Mouse (Mus musculus): ENCODE measurements at regions not wholly inside any gene's neighbourhood (a gene's known extent, or its start where the extent isn't known, plus 50 kb on each side); places are given as distances from the start of the nearest gene placed in this dataset.

GRCm38 (mm10) chr10:9529408-9529807, 145.6 kb downstream of the Samd5 start:
- Histone ChIP-seq H3K4me1 (peaks cover 20% of the 10 kb centered on the region), H3K9me3 (replicated peaks) (no peaks in the 10 kb centered on the region), H3K27me3 (no peaks in the 10 kb centered on the region), H3K36me3 (ENCODE audit: poor library complexity, severe bottlenecking) (no peaks in the 10 kb centered on the region), H3K9ac (no peak overlapping the region), H3K4me2 (no peak overlapping the region), H3K4me3 (no peak overlapping the region), H3K27ac (no peak overlapping the region)
- ATAC-seq = no peak
- 66% methylated on average over 7 of the region's 7 CpGs for WGBS

GRCm38 (mm10) chr10:9528066-9528465, 146.9 kb downstream of the Samd5 start:
- Histone ChIP-seq H3K4me2 (no peak overlapping the region), H3K9me3 (replicated peaks) (no peaks in the 10 kb centered on the region), H3K27ac (no peak overlapping the region), H3K27me3 (no peaks in the 10 kb centered on the region), H3K4me1 (peaks cover 10% of the 10 kb centered on the region), H3K4me3 (no peak overlapping the region), H3K36me3 (ENCODE audit: poor library complexity, severe bottlenecking) (no peaks in the 10 kb centered on the region), H3K9ac (no peak overlapping the region)
- ATAC-seq = no peak
- WGBS = 84% methylated on average over 4 of the region's 4 CpGs

- Histone ChIP-seq H3K9me3 (replicated peaks) (no peaks in the 10 kb centered on the region), H3K36me3 (ENCODE audit: poor library complexity, severe bottlenecking) (no peaks in the 10 kb centered on the region), H3K27ac (peak overlapping the region; percentile 35; the same call in 1 of the 2 replicates), H3K4me3 (no peak overlapping the region), H3K4me2 (no peak overlapping the region), H3K9ac (no peak overlapping the region), H3K4me1 (peaks cover 15% of the 10 kb centered on the region), H3K27me3 (no peaks in the 10 kb centered on the region)
- peak; percentile 67; the same call in 1 of the 2 replicates for ATAC-seq
- WGBS = 50% methylated on average over 12 of the region's 12 CpGs
Measured at GRCm38 (mm10) chr10:9509764-9510390, 165.1 kb downstream of the Samd5 start.

- no peak; the same call in 1 of the 2 replicates for ATAC-seq
- Histone ChIP-seq H3K27me3 (no peaks in the 10 kb centered on the region), H3K4me1 (peaks cover 22% of the 10 kb centered on the region), H3K36me3 (ENCODE audit: poor library complexity, severe bottlenecking) (no peaks in the 10 kb centered on the region), H3K9me3 (replicated peaks) (no peaks in the 10 kb centered on the region), H3K4me2 (no peak overlapping the region), H3K9ac (no peak overlapping the region), H3K27ac (no peak overlapping the region), H3K4me3 (no peak overlapping the region)
- 62% methylated on average over 17 of the region's 17 CpGs for WGBS
Measured at GRCm38 (mm10) chr10:9509092-9509671, 165.8 kb downstream of the Samd5 start.

- WGBS = 18% methylated on average over 11 of the region's 11 CpGs
- peak; percentile 87 for ATAC-seq
- no peaks in the 10 kb centered on the region for H3K36me3 ChIP-seq (ENCODE audit: poor library complexity, severe bottlenecking)
- H3K4me2 ChIP-seq = no peak overlapping the region
- H3K9ac ChIP-seq = no peak overlapping the region
- H3K4me1 ChIP-seq = peaks cover 29% of the 10 kb centered on the region
- H3K9me3 ChIP-seq (replicated peaks) = no peaks in the 10 kb centered on the region
- no peak overlapping the region for H3K27ac ChIP-seq
- H3K27me3 ChIP-seq = no peaks in the 10 kb centered on the region; the same call in 1 of the 2 replicates
- no peak overlapping the region for H3K4me3 ChIP-seq
Measured at GRCm38 (mm10) chr10:9503569-9504493, 171.2 kb downstream of the Samd5 start.

GRCm38 (mm10) chr10:9498550-9498949, 176.5 kb downstream of the Samd5 start:
- ATAC-seq = peak; percentile 22; the same call in 1 of the 2 replicates
- no peaks in the 10 kb centered on the region for H3K36me3 ChIP-seq (ENCODE audit: poor library complexity, severe bottlenecking)
- H3K4me2 ChIP-seq = no peak overlapping the region
- peaks cover 35% of the 10 kb centered on the region for H3K4me1 ChIP-seq
- WGBS = 25% methylated on average over 3 of the region's 3 CpGs
- H3K9ac ChIP-seq = no peak overlapping the region
- H3K4me3 ChIP-seq = no peak overlapping the region
- H3K27me3 ChIP-seq = no peaks in the 10 kb centered on the region; the same call in 1 of the 2 replicates
- no peak overlapping the region for H3K27ac ChIP-seq
- no peaks in the 10 kb centered on the region for H3K9me3 ChIP-seq (replicated peaks)

- Histone ChIP-seq H3K4me3 (no peak overlapping the region), H3K27ac (no peak overlapping the region), H3K9ac (no peak overlapping the region), H3K4me1 (peaks cover 27% of the 10 kb centered on the region), H3K27me3 (peaks cover 4% of the 10 kb centered on the region; the same call in 1 of the 2 replicates), H3K36me3 (ENCODE audit: poor library complexity, severe bottlenecking) (no peaks in the 10 kb centered on the region), H3K4me2 (no peak overlapping the region), H3K9me3 (replicated peaks) (no peaks in the 10 kb centered on the region)
- no peak for ATAC-seq
- 93% methylated on average over 1 of the region's 1 CpGs for WGBS
Measured at GRCm38 (mm10) chr10:9497021-9497420, 178.0 kb downstream of the Samd5 start.

GRCm38 (mm10) chr10:9495143-9495651, 179.8 kb downstream of the Samd5 start:
- Histone ChIP-seq H3K4me1 (peaks cover 27% of the 10 kb centered on the region), H3K9me3 (replicated peaks) (no peaks in the 10 kb centered on the region), H3K4me2 (peak overlapping the region; percentile 14; the same call in 1 of the 2 replicates), H3K9ac (no peak overlapping the region), H3K27me3 (0 out of 2 replicates have a peak, but pooled peaks cover 4% of the 10 kb centered on the region), H3K27ac (no peak overlapping the region), H3K36me3 (ENCODE audit: poor library complexity, severe bottlenecking) (no peaks in the 10 kb centered on the region), H3K4me3 (no peak overlapping the region)
- WGBS = 4% methylated on average over 6 of the region's 6 CpGs
- peak; percentile 66; the same call in 1 of the 2 replicates for ATAC-seq

DNA sequence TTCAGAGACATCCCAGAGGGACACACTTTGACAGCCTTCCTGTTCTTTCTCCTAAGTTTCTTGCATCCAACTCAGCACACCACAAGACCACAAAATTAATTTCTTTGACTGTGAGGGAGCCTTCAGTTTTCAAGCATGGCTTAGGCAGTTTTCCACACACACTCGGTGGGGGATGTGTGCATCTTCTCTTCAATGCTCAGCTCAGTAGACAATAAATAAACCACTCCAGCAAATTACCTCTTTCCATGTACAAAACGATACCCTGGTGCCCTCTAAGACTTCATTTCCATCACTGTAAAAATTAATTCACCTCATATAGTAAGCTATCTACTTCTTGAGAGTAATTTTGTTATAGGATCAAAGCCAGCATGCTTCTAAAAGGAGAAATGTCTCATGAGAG, 184.6 kb downstream of the Samd5 start:
- H3K36me3 ChIP-seq (ENCODE audit: poor library complexity, severe bottlenecking) = no peaks in the 10 kb centered on the region
- H3K27ac ChIP-seq = no peak overlapping the region

GRCm38 (mm10) chr10:9462361-9462760, 212.6 kb downstream of the Samd5 start:
- ATAC-seq = no peak
- H3K27me3 ChIP-seq = no peaks in the 10 kb centered on the region
- no peaks in the 10 kb centered on the region for H3K4me1 ChIP-seq
- WGBS = 82% methylated on average over 6 of the region's 6 CpGs
- no peak overlapping the region for H3K9ac ChIP-seq
- H3K9me3 ChIP-seq (replicated peaks) = no peaks in the 10 kb centered on the region
- H3K27ac ChIP-seq = no peak overlapping the region
- no peaks in the 10 kb centered on the region for H3K36me3 ChIP-seq (ENCODE audit: poor library complexity, severe bottlenecking)
- no peak overlapping the region for H3K4me3 ChIP-seq
- no peak overlapping the region for H3K4me2 ChIP-seq

More for the DNA sequence above, 184.6 kb downstream of the Samd5 start:
- no peak overlapping the region for H3K4me3 ChIP-seq
- H3K9me3 ChIP-seq (replicated peaks) = no peaks in the 10 kb centered on the region
- 0 out of 2 replicates have a peak, but pooled peaks cover 4% of the 10 kb centered on the region for H3K27me3 ChIP-seq
- H3K4me2 ChIP-seq = no peak overlapping the region
- H3K4me1 ChIP-seq = peaks cover 13% of the 10 kb centered on the region
- H3K9ac ChIP-seq = no peak overlapping the region
- ATAC-seq = no peak
- 80% methylated on average over 2 of the region's 2 CpGs for WGBS

GRCm38 (mm10) chr10:9459145-9459544, 215.9 kb downstream of the Samd5 start:
- no peak overlapping the region for H3K27ac ChIP-seq
- no peaks in the 10 kb centered on the region for H3K4me1 ChIP-seq
- no peaks in the 10 kb centered on the region for H3K36me3 ChIP-seq (ENCODE audit: poor library complexity, severe bottlenecking)
- no peaks in the 10 kb centered on the region for H3K27me3 ChIP-seq
- no peak overlapping the region for H3K9ac ChIP-seq
- H3K4me2 ChIP-seq = no peak overlapping the region
- no peaks in the 10 kb centered on the region for H3K9me3 ChIP-seq (replicated peaks)
- H3K4me3 ChIP-seq = no peak overlapping the region
- peak; percentile 69; the same call in 1 of the 2 replicates for ATAC-seq
- 90% methylated on average over 6 of the region's 6 CpGs for WGBS

DNA sequence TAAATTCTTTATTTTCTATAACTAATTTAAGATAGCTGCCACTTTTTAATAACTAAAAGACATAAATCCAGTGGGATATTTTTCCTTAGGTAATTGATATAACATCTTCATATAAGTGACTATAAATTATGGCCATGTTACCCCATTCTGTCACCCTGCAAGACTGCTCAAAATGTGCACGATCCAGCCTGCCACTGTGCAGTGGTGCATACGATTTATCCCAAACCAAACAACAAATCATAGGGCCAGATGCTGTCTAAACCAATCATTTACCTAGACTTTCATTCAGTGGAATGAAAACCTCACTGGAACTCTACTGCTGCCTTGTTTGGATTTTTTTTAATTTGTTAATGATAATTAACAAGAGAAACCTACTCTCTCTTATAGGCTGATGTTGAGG, 216.5 kb downstream of the Samd5 start:
- no peak for ATAC-seq
- no peaks in the 10 kb centered on the region for H3K36me3 ChIP-seq (ENCODE audit: poor library complexity, severe bottlenecking)
- no peak overlapping the region for H3K4me2 ChIP-seq
- no peaks in the 10 kb centered on the region for H3K27me3 ChIP-seq
- H3K9ac ChIP-seq = no peak overlapping the region
- H3K9me3 ChIP-seq (replicated peaks) = no peaks in the 10 kb centered on the region
- no peak overlapping the region for H3K4me3 ChIP-seq
- H3K4me1 ChIP-seq = no peaks in the 10 kb centered on the region
- WGBS = 88% methylated on average over 2 of the region's 2 CpGs
- no peak overlapping the region for H3K27ac ChIP-seq

All from forebrain, embryonic 13.5 days (tissue).